Mouse (Mus musculus) embryo, embryonic 11 days (tissue): ENCODE measurements at regions not wholly inside any gene's neighbourhood (a gene's known extent, or its start where the extent isn't known, plus 50 kb on each side); places are given as distances from the start of the nearest gene placed in this dataset.

Experiments
- DNase-seq: peaks from one replicate; pipeline ENCODE4 v3.0.0-alpha.2; 2015

DNA sequence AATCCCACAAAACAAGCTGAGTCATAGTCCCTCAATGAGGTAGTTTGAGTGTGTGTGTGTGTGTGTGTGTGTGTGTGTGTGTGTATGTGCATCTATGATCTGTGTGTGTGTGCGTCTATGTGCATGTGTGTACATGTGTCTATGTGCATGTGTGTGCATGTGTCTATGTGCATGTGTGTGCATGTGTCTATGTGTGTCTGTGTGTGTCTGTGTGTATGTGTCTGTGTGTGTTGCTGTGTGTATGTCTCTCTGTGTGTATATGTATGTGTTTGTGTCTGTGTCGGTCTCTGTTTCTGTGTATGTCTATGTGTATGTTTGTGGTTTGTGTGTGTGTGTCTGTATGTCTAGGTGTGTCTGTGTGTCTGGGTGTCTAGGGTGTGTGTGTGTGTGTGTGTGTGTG is 309.1 kb upstream of the Brinp3 start:
- no peak for DNase-seq

DNA sequence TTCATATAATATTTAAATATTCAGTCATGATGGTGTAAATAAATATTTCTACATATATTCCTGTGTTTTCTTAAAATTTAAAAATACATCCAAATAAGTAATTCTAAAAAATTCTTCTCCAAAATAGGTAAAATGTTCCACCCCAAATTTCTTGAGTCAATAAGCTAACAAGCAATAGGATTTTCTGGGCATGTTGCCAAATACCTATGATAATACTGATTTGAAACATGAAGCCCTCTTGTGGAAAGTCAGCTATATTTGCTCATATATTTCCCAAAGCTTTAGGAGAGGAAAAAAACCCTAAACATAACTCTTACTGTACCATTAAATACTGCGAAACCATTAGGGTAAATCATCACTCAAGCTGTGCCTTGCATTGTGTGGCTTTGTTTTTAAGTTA is 282.9 kb upstream of the Brinp3 start:
- peak; percentile 16 for DNase-seq

DNA sequence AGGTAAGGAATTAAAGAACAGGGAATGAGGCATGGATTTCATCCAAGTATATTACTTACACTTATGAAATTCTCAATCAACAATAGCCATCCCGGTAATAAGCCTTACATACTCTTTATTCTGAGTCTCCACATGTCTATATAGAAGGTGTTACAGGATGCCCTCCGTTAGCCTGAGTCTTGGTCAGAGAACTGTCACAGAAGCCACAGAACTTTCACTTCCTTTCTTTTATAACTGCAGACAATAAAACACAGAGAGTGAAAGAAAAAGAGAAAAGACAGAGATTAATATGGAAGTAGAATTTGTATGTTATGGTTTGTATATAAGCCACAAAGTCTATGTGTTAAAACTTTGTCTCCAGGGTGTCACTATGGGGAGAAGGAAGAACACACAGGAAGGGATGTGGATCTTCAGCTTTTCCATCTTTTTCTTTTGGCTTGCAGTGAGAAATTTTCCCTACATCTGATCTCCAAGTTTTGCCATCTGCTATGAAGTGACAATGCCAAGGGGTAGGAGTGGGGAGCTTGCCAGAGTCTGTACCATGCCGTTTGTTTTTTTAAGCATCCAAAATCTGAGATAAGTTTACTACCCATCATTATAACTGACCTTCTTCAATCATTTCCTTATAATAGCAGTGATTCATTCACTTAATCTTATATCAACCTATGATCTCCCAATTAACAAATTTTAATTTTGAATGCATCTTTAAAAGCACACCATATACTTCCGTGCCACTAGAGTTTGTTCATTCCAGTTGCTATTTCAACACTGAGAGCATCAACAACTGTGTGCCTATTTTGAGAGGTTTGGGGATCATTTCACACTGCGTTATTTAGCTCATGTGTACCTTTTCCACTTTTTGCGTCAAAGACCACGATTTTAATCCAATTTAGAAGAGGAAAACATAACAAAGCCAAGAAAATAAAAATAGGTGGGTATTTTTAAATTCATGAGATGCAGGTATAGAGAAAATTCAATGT is 262.8 kb upstream of the Brinp3 start:
- no peak for DNase-seq

DNA sequence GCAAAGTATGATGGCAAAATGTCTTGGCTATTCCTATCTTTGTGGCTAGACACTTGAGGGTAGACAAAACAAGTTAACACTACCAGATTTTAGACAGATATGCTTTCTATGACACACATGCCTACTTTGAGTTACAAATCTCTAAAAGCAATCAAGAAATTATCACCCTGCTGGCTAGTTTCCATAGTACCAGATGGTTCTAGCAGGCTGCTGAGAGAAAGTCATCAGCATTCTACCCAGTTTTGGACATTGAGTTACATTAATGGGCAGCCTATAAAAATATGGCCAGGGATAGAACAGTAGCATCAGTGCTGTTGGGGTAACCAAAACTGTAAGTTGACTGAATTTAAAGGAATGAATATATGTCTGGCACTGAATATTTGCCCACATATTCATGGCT is 234.2 kb upstream of the Brinp3 start:
- DNase-seq: no peak

DNA sequence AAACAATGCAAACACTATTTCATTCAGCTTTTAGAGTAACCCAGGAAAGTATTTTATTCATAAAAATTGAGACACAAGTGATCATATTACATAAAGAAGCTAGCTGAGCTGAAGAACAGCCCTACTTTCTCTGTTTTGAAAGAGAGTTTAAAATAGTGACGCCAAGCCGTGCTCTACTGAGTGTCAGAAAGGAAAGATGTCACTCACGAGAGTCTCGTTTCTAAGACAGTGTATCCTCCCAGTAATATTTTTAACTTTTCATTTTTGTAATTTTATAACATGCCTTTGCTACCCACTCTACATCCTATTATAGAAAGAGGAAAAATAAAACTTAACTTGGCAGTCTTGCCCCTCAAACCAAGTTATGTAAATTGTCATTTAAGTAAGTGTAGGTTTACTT is 195.5 kb upstream of the Brinp3 start:
- no peak for DNase-seq

DNA sequence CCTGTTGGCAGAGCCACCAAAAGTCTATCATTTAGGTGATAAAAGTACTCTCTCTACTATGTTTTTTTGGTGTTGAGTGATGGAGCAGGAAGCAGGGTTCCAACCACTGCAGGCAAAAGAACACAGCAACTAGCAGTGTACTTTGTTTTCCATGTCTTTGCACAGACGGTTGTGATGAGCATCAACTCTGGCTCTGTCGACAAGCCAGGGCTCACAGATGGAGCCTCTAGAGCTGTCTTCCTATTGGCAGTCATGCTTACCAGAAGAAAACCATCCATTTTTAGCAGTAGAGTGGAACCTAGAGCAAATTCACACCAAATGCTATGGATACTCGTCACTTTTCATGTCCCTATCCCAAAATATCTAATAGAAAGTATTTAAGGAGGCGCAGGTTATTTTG is 182.0 kb upstream of the Brinp3 start:
- no peak for DNase-seq

DNA sequence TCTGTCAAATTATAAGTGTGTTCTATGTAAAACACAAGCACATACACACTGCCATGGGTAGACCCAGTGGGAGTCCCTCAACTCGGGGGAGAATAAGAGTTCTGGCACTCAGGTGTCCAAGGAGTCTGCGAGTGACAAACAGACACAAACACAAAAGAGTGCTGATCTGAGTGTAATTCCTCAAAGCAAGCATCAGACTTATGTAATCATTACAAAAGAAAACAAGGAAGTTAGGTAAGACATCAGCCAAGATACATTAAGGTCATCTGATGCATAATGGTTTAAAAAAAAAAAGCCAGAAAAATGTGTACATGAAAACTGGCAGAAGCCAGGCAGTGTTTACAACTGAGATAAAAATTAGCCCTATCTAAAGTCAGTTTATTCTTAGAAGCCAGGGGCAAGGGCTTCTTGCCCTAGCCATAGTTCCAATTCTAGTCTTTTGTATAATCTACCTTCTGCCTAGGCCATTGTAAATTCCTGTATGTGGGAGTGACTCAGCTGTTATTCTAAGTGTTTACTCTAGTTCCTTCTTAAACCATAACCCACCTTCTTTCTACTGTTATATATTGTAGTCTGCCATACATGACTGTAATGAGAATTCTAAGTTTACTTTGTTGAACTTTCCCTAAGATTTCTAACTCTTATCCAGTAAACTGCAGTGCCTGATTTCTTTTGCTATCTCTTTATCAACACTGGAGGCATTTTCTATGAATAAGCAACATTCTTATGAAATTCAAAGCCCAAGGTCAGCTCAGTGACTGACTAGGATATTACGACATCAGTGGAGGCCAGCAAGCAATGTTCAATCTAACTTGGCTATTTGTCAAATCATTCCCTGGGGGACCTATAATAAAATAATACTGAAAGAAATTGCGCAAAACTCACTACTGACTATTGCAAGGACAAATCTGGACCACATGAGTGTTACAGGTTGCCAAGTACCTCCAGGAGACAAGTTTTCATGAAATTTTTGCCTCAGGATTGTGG is 178.1 kb upstream of the Brinp3 start:
- no peak for DNase-seq

DNA sequence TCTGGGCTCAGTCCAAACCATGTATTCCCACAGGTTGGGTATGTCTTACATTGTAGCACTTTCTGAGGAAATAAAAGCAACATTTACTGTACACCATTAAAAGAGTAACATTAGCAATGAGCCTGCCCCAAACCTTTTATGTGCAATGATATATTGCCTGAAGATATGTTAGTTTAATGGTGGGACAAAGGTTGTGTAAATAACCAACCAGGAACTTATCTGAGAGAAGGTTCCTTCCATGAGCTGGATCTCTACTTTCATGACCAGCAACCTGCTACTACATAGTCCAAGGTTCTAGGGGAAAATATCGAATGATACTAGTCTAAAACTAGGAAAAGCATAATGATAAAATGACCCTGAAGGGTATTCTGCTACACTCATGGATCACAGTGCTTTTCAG is 172.5 kb upstream of the Brinp3 start:
- no peak for DNase-seq

DNA sequence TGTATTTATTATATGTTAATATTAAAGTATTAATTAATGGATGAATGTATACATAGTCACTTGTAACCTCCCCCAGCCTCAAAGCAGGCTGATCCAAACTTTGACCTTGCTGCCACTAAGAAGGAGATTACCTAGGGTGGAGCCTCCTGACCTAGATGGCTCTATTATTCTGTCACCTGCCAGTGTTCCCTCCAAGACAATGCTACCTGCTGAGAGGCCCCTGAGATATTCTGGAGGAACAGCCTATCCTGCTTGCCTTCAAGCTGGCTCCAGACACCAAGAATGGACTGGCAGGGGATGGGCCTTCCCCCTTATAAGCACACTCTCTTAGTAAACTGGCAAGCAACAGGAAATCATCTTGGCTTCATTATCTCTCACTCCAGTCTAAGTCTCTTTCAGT is 171.7 kb upstream of the Brinp3 start:
- DNase-seq: no peak

DNA sequence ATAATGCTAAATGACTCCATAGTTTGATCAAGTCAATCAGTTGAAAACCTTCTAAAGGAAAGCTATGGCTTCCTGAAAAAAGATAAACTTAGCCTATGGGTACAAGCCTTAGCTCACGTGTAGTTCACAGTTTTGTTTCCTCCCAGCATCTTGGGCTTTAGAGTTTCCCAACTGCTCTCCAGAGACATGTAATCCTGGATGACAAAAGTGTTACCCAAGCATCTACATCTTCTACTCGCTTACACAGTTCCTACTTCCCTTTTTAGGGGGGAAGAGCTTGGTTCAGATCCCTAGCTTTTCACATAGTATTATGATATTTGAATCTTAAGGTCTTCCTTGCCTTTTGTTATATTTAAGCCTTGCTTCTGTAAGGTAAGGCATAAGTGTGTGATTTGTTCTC is 157.5 kb upstream of the Brinp3 start:
- no peak for DNase-seq

DNA sequence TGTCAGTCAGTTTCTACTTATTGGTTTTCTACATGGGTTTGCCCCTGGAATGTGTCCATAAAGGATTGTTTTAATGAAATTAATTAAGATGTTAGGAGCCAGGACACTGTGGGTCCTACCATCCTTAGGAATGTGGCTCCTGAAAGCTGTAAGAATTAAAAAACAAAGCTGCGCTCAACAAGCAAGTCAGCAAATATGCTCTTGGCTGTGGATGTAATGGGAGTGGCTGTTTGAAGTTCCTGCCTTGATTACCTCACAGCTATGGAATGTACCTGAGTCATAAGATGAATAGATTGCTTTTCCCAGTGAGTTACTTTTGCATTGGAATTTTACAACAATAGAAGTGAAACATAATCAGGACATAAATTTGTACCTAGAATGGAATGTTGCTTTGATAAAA is 137.6 kb upstream of the Brinp3 start:
- no peak for DNase-seq

DNA sequence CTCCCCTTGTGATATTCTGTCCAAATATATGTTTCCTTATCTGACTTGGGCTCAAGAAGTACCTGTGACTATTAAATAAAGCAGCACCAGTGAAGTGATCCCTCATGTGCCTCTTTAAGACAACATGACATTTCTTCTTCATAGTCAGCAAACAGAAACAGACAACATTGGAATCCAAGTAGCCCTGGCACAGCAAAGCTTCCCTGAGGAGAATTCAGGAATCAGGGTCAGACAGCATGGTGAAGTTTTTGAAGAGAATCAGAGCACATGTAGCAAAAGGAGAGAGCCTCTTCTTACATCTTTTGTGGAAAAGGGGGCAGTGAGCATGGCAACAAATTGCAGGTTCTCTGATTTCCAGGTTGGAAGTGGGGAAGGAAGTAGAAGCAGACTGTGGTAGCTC is 136.3 kb upstream of the Brinp3 start:
- no peak for DNase-seq

DNA sequence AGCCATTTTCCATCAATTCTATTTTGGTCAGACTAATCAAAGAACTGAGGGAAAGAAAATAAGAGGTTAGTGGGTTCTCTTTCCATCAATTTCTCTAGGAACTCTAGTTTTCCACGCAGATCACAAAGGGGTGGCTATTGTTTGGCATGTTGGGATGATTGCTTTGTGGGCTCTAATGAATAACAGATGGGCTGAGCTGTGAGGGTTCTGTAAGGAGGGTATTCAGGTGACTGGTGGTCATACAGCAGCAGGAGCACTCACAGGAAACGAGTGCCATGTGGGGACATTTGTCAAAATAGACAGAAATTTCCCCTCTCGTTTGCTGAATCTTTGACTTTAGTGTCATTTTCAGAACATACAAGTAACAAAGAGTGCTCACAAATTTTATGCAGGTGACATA is 134.9 kb upstream of the Brinp3 start:
- peak; percentile 65 for DNase-seq

DNA sequence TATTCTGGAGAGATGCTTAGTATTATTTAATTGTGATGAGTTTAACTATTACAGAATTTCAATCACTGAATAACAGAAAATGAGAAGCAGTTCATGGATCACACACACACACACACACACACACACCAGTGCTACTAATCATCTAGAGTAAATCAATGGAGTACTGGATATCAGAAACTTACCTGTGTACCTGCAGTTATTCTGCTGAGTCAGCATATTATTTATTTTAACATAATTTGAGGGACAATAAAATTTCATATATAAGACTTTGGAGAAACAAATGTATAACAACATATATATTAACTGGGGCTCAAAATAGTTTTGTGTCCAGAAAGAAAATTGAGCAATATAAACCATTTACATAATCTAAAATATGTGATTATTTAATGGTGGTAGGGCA is 134.4 kb upstream of the Brinp3 start:
- DNase-seq: no peak

DNA sequence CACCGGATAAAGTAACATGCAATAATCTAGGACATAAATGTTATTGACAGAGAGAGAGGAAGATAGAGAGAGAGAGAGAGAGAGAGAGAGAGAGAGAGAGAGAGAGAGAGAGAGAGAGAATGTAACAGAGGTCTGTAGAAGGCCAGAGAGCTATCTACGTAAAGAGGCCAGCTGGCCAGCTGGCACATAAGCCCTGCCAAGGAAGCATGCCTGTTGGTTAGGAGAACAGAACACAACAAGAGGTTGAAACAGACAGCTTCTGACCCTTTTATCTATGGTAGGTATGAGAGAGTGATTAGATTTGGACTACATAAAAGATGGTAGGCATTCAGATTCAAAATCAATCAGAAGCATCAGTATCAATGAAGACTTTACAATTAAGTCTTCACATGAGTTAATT is 130.8 kb upstream of the Brinp3 start:
- no peak for DNase-seq
